Mouse (Mus musculus) ES-E14 (cell line): Measurements from ENCODE around the gene Baz2a.
A peak's percentile ranks its signal among the peaks of the same experiment; 100 is the strongest.

ENCODE experiments used
- CHD2 ChIP-seq: IDR thresholded peaks from 2 replicates; pipeline ENCODE4 v1.6.1; 2014; ENCODE audit warnings: mild to moderate bottlenecking, low read depth, low read length, inconsistent platforms
- HCFC1 ChIP-seq: IDR thresholded peaks from 2 replicates; pipeline ENCODE4 v1.6.1; 2012; ENCODE audit warnings: low read length, inconsistent platforms, borderline replicate concordance; ENCODE audit not compliant: insufficient read depth
- MAFK ChIP-seq: IDR thresholded peaks from 2 replicates; pipeline ENCODE4 v1.6.1; 2014; ENCODE audit warnings: mild to moderate bottlenecking, low read depth, low read length, inconsistent platforms; ENCODE audit not compliant: insufficient read depth
- ZC3H11A ChIP-seq: IDR thresholded peaks from 2 replicates; pipeline ENCODE4 v1.6.1; 2012; ENCODE audit warnings: low read depth, mild to moderate bottlenecking, inconsistent platforms, low read length, borderline replicate concordance
- ZNF384 ChIP-seq: IDR thresholded peaks from 2 replicates; pipeline ENCODE4 v1.6.1; 2012; ENCODE audit warnings: low read depth, low read length, inconsistent platforms

DNA sequence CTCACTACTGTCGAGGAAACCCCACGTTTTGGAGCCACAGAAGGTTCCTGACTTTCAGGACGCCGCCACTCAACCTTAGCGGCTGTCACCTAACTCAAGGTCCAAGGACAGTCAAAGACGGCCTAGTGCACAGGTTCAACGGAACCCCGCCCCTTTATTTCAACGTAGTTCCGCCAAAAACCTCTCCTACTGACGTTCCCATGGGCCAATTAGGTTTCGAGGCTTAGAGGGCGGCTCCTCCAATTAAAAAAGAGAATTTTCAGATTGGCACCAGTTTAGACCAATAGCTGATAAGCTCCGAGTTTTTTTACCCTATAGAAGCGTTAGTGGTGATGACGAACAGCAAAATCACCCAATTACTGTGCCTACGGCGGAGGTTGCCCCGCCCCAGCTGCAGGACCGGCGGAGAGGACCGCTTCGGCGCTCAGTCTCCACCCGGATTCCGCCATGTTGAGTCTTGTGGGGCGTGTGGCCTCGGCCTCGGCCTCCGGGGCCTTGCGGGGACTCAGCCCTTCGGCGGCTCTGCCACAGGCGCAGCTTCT, 8.4 kb upstream of the Baz2a start, which contains the start of gene Atp5b:
- TF ChIP-seq ZC3H11A (no peak), ZNF384 (no peak), CHD2 (peak; percentile 100), HCFC1 (no peak), MAFK (no peak)
